In genomic region chr3:88570341-88570740, GRCm38 (mm10) we compare ENCODE assay signal across 20 mouse cellular contexts. TPM values are rescaled to one million over a fixed set of nuclear protein-coding genes. Genes with fewer than 3 reads are reported as not detected.
DNase-seq lines count a peak whose midpoint lies in the region; ATAC-seq and TF ChIP-seq lines count a peak whose summit lies in the region.
"Had no signal": no experiment of that assay in that cellular context is flagged by ENCODE, and none has a peak within 500 bp of the region (broad histone marks: within the 10 kb centered on the region; RNA-seq: fewer than 3 reads in every experiment).

No protein-coding gene starts in this region.

- H3K9ac ChIP-seq in ES-Bruce4 (ENCODE audit: low read depth, poor library complexity, severe bottlenecking) (peak overlapping the region; percentile 72), ES-E14 (ENCODE audit: insufficient read depth, low read depth, low read length, poor library complexity, severe bottlenecking) (peak overlapping the region; percentile 76)
- H3K9ac ChIP-seq in hindbrain, embryonic 14.5 days: no peak overlapping the region
- H3K9ac ChIP-seq: embryonic facial prominence, embryonic 12.5 days; forebrain, embryonic 13.5 days; forebrain, embryonic 15.5 days; forebrain, postnatal 0 days had no signal

- no peak for TF ChIP-seq CTCF in ES-Bruce4 (IDR thresholded peaks at IDR 0.05; ENCODE audit: low read depth, low read length)

- H3K36me3 ChIP-seq in ES-Bruce4 (ENCODE audit: control insufficient read depth, insufficient read depth, low read length, poor library complexity, severe bottlenecking) (peaks cover 37% of the 10 kb centered on the region), ES-E14 (ENCODE audit: control insufficient read depth, insufficient read depth, low read length, poor library complexity, severe bottlenecking) (peaks cover 38% of the 10 kb centered on the region)
- H3K36me3 ChIP-seq in hindbrain, embryonic 14.5 days (replicated peaks; ENCODE audit: control insufficient read depth, insufficient read depth): peaks cover 55% of the 10 kb centered on the region

- no peak for TF ChIP-seq POLR2A in ES-Bruce4 (IDR thresholded peaks at IDR 0.05; ENCODE audit: insufficient read depth, low read length)

- H3K4me3 ChIP-seq in ES-Bruce4 (ENCODE audit: low read depth, low read length) (peak overlapping the region; percentile 64), ES-E14 (ENCODE audit: insufficient read depth in 1 of 2, low read depth in 1 of 2, low read length in 2 of 2, poor library complexity in 1 of 2, severe bottlenecking in 1 of 2) (peak overlapping the region; percentile 36 to 63)
- no peak overlapping the region for H3K4me3 ChIP-seq in hindbrain, embryonic 14.5 days (replicated peaks; ENCODE audit: low read length)
- H3K4me3 ChIP-seq: embryonic facial prominence, embryonic 10.5 days; embryonic facial prominence, embryonic 12.5 days; forebrain, embryonic 13.5 days; forebrain, embryonic 15.5 days had no signal

- ATAC-seq in hindbrain, embryonic 14.5 days (ENCODE audit: low FRiP score): no peak
- ATAC-seq: activated CD4-positive, CD25-positive, alpha-beta regulatory T cell, adult 4 months; forebrain, embryonic 13.5 days; forebrain, embryonic 15.5 days; forebrain, postnatal 0 days had no signal

- in situ Hi-C loops in ES-E14 (cut with MboI; ENCODE audit: low sequenced_read_pairs in 2 of 2, unreplicated experiment in 2 of 2): no loop called here

- 0 out of 2 replicates have a peak, but pooled peaks have one; percentile 49 for TF ChIP-seq EP300 in ES-Bruce4 (IDR thresholded peaks at IDR 0.05; ENCODE audit: insufficient read depth, low read depth, low read length)

- H3K4me1 ChIP-seq in ES-Bruce4 (ENCODE audit: control insufficient read depth, insufficient read depth, low read length): peaks cover 4% of the 10 kb centered on the region
- H3K4me1 ChIP-seq in ES-E14 (ENCODE audit: control insufficient read depth in 2 of 2, insufficient read depth in 2 of 2, low read length in 2 of 2, poor library complexity in 1 of 2): peaks cover 4 to 23% of the 10 kb centered on the region in 2 experiments
- no peaks in the 10 kb centered on the region for H3K4me1 ChIP-seq in hindbrain, embryonic 14.5 days (replicated peaks; ENCODE audit: control insufficient read depth, insufficient read depth, low read length)
- H3K4me1 ChIP-seq: embryonic facial prominence, embryonic 10.5 days; embryonic facial prominence, embryonic 12.5 days; forebrain, embryonic 13.5 days; forebrain, embryonic 15.5 days had no signal

- H3K4me2 ChIP-seq in hindbrain, embryonic 14.5 days (replicated peaks): no peak overlapping the region
- H3K4me2 ChIP-seq: embryonic facial prominence, embryonic 12.5 days; forebrain, embryonic 13.5 days; forebrain, embryonic 15.5 days had no signal

- H3K9me3 ChIP-seq in ES-Bruce4 (replicated peaks; ENCODE audit: control insufficient read depth, insufficient read depth, low read length, poor library complexity, severe bottlenecking) (peaks cover 4% of the 10 kb centered on the region), ES-E14 (ENCODE audit: control insufficient read depth, insufficient read depth, low read depth, low read length) (no peaks in the 10 kb centered on the region)
- H3K9me3 ChIP-seq in hindbrain, embryonic 14.5 days (ENCODE audit: control insufficient read depth, low read length): no peaks in the 10 kb centered on the region
- H3K9me3 ChIP-seq: embryonic facial prominence, embryonic 10.5 days; embryonic facial prominence, embryonic 12.5 days; forebrain, embryonic 13.5 days; forebrain, embryonic 15.5 days had no signal

- no peaks in the 10 kb centered on the region for H3K27me3 ChIP-seq in ES-Bruce4 (ENCODE audit: control insufficient read depth, insufficient read depth, low read length, poor library complexity, severe bottlenecking)
- H3K27me3 ChIP-seq in hindbrain, embryonic 14.5 days (ENCODE audit: control insufficient read depth, insufficient read depth, low read length): no peaks in the 10 kb centered on the region
- H3K27me3 ChIP-seq: embryonic facial prominence, embryonic 12.5 days; forebrain, embryonic 13.5 days; forebrain, embryonic 15.5 days had no signal

- peak overlapping the region; percentile 97 for H3K27ac ChIP-seq in ES-Bruce4 (ENCODE audit: insufficient read depth, low read length)
- peak overlapping the region; percentile 95 for H3K27ac ChIP-seq in ES-E14 (ENCODE audit: insufficient read depth, low read depth, low read length, poor library complexity, severe bottlenecking)
- no peak overlapping the region for H3K27ac ChIP-seq in hindbrain, embryonic 14.5 days
- H3K27ac ChIP-seq: embryonic facial prominence, embryonic 10.5 days; embryonic facial prominence, embryonic 12.5 days; forebrain, embryonic 13.5 days; forebrain, embryonic 15.5 days had no signal

- WGBS in hindbrain, embryonic 14.5 days: 95% methylated on average over 10 of the region's 10 CpGs

- no peak for DNase-seq in ES-E14 (ENCODE audit: low read depth, low spot score)
- DNase-seq in left cerebral cortex, adult 18-20 months (ENCODE audit: low spot score in 2 of 2): no peak
- DNase-seq in hindbrain, embryonic 14.5 days (ENCODE audit: low spot score): no peak
- no peak for DNase-seq in frontal cortex, postnatal 14 days (ENCODE audit: low spot score in 2 of 2)
- DNase-seq: cerebellum, adult 11-12 months; cerebellum, adult 2 months; cerebellum, adult 9-10 months; cerebellum, postnatal 10 days; cerebellum, postnatal 25 days; forebrain, postnatal 0 days had no signal

TF ChIP-seq in ES-E14, 5 proteins besides CTCF, POLR2A, EP300 and RAD21:
- TF ChIP-seq MAFK (IDR thresholded peaks at IDR 0.05; ENCODE audit: insufficient read depth, low read depth, low read length) (no peak), ZC3H11A (IDR thresholded peaks at IDR 0.05; ENCODE audit: borderline replicate concordance, low read depth, low read length) (no peak), CHD2 (IDR thresholded peaks at IDR 0.05; ENCODE audit: low read depth, low read length) (no peak), HCFC1 (IDR thresholded peaks at IDR 0.05; ENCODE audit: borderline replicate concordance, insufficient read depth, low read length) (no peak), ZNF384 (IDR thresholded peaks at IDR 0.05; ENCODE audit: low read depth, low read length) (no peak)

RNA-seq across cellular contexts. Expression of gene Ssr2, which starts 5.3 kb away (rescaled TPM):
- polyA plus RNA-seq in ES-Bruce4 (2011; ENCODE audit: insufficient read depth, insufficient read length, low read depth, missing spikeins): 348 and 382 TPM in 2 replicates
- total RNA-seq in ES-E14 (2012; rRNA removed): 827 and 1,221 TPM in 2 replicates
- 10 to 100 TPM; 87.6 to 89.5 TPM for total RNA-seq in left cerebral cortex, adult 18-20 months (2021)
- polyA plus RNA-seq in hindbrain, embryonic 14.5 days (2014; fragmentation: Nextera tagmentation; extraction: Ambion mirVana): 117 and 129 TPM in 2 replicates

RNA-seq across cellular contexts. Expression of gene Ubqln4, which starts 16.8 kb away (rescaled TPM):
- 118 and 133 TPM in 2 replicates for polyA plus RNA-seq in ES-Bruce4 (2011; ENCODE audit: insufficient read depth, insufficient read length, low read depth, missing spikeins)
- total RNA-seq in ES-E14 (2012; rRNA removed): 103 and 135 TPM in 2 replicates
- total RNA-seq in left cerebral cortex, adult 18-20 months (2021): 100 to 1,000 TPM; 143 to 147 TPM
- 42.9 and 53.6 TPM in 2 replicates for polyA plus RNA-seq in hindbrain, embryonic 14.5 days (2014; fragmentation: Nextera tagmentation; extraction: Ambion mirVana)

RNA-seq across cellular contexts. Expression of gene Lamtor2, which starts 17.5 kb away (rescaled TPM):
- 138 and 151 TPM in 2 replicates for polyA plus RNA-seq in ES-Bruce4 (2011; ENCODE audit: insufficient read depth, insufficient read length, low read depth, missing spikeins)
- total RNA-seq in ES-E14 (2012; rRNA removed): 108 and 112 TPM in 2 replicates
- total RNA-seq in left cerebral cortex, adult 18-20 months (2021): 100 to 1,000 TPM; 104 to 115 TPM
- 102 and 107 TPM in 2 replicates for polyA plus RNA-seq in hindbrain, embryonic 14.5 days (2014; fragmentation: Nextera tagmentation; extraction: Ambion mirVana)

RNA-seq across cellular contexts. Expression of gene Rab25, which starts 22.2 kb away (rescaled TPM):
- polyA plus RNA-seq in ES-Bruce4 (2011; ENCODE audit: insufficient read depth, insufficient read length, low read depth, missing spikeins): 33.2 and 35.1 TPM in 2 replicates
- total RNA-seq in ES-E14 (2012; rRNA removed): 2.1 and 4.0 TPM in 2 replicates
- not detected for total RNA-seq in left cerebral cortex, adult 18-20 months (2021)
- polyA plus RNA-seq in hindbrain, embryonic 14.5 days (2014; fragmentation: Nextera tagmentation; extraction: Ambion mirVana): 0.20 TPM in 1 of 2 replicates, not detected in the other
- total RNA-seq: adrenal gland, adult 18-20 months; adrenal gland, adult 8-10 months; adrenal gland, postnatal 14 days; adrenal gland, postnatal 36 days; forebrain, postnatal 0 days had no signal
- polyA plus RNA-seq: activated CD4-positive, CD25-positive, alpha-beta regulatory T cell, adult 4 months; forebrain, embryonic 13.5 days; forebrain, postnatal 0 days had no signal

RNA-seq across cellular contexts. Expression of gene Arhgef2, which starts 35.4 kb away (rescaled TPM):
- 71.2 and 74.9 TPM in 2 replicates for polyA plus RNA-seq in ES-Bruce4 (2011; ENCODE audit: insufficient read depth, insufficient read length, low read depth, missing spikeins)
- total RNA-seq in ES-E14 (2012; rRNA removed): 50.8 and 80.0 TPM in 2 replicates
- total RNA-seq in left cerebral cortex, adult 18-20 months (2021): 100 to 1,000 TPM; 219 to 239 TPM
- polyA plus RNA-seq in hindbrain, embryonic 14.5 days (2014; fragmentation: Nextera tagmentation; extraction: Ambion mirVana): 96.0 and 115 TPM in 2 replicates
